Mouse (Mus musculus) embryonic facial prominence, embryonic 11.5 days (tissue): ENCODE measurements around the gene Pbrm1. TPM values are rescaled to one million over a fixed set of nuclear protein-coding genes. Genes with fewer than 3 reads are reported as not detected.

Experiments
- ATAC-seq: fragments of 200-750 bp; cut with Nextera tagmentation; replicated peaks from 2 replicates; pipeline ENCODE4 v1.8.0; 2017; ENCODE audit warnings: low read depth; ENCODE audit not compliant: insufficient number of reproducible peaks, low FRiP score, low TSS enrichment
- DNase-seq: peaks from one replicate; pipeline ENCODE4 v3.0.0-alpha.2; 2015; ENCODE audit warnings: low spot score
- H3K27ac ChIP-seq: fragments of 300-500 bp; sonication (generic); replicated peaks from 2 replicates; pipeline ENCODE4 v1.5.1; 2014; ENCODE audit warnings: mild to moderate bottlenecking, low read depth, low read length, control low read depth
- H3K27me3 ChIP-seq: fragments of 300-500 bp; sonication (generic); 2 replicates; pipeline ENCODE4 v1.6.1; 2014; ENCODE audit warnings: mild to moderate bottlenecking, low read length, moderate library complexity, mixed read lengths; ENCODE audit not compliant: control insufficient read depth, insufficient read depth
- H3K36me3 ChIP-seq: fragments of 300-500 bp; sonication (generic); replicated peaks from 2 replicates; pipeline ENCODE4 v1.6.1; 2014; ENCODE audit warnings: low read depth, mild to moderate bottlenecking, low read length, moderate library complexity, mixed read lengths; ENCODE audit not compliant: control insufficient read depth, insufficient read depth
- H3K4me1 ChIP-seq: fragments of 300-500 bp; sonication (generic); 2 replicates; pipeline ENCODE4 v1.6.1; 2014; ENCODE audit warnings: low read length, mixed read lengths; ENCODE audit not compliant: control insufficient read depth, insufficient read depth
- H3K4me2 ChIP-seq: fragments of 300-500 bp; sonication (generic); 2 replicates; pipeline ENCODE4 v1.6.1; 2014; ENCODE audit warnings: low read depth, mild to moderate bottlenecking, control low read depth, low read length, moderate library complexity
- H3K4me3 ChIP-seq: fragments of 300-500 bp; sonication (generic); 2 replicates; pipeline ENCODE4 v1.5.1; 2014; ENCODE audit warnings: low read depth, low read length, control low read depth
- H3K9ac ChIP-seq: fragments of 300-500 bp; sonication (generic); replicated peaks from 2 replicates; pipeline ENCODE4 v1.6.1; 2014; ENCODE audit warnings: mild to moderate bottlenecking, control low read depth, low read length
- H3K9me3 ChIP-seq: fragments of 300-500 bp; sonication (generic); replicated peaks from 2 replicates; pipeline ENCODE4 v1.6.1; 2016; ENCODE audit warnings: mild to moderate bottlenecking, low read length, inconsistent platforms, mixed read lengths; ENCODE audit not compliant: control insufficient read depth
- WGBS: fragments of 180-500 bp; shearing (Covaris S2); extraction: QIAGEN DNeasy Blood & Tissue Kit; methylation state at CpG from one replicate; pipeline ENCODE4 v1.1.7; 2014; 5-methylcytosine and 5-hydroxymethylcytosine counted together
- polyA plus RNA-seq: library from polyadenylated mRNA; unstranded; fragments of >200 nt; fragmentation: Nextera tagmentation; extraction: Ambion mirVana; gene quantifications from 2 replicates; pipeline ENCODE4 v1.2.1, GENCODE M21; 2014

Pbrm1 gene
- polyA plus RNA-seq, 1 experiment from 2014 or later: 125 TPM

DNA sequence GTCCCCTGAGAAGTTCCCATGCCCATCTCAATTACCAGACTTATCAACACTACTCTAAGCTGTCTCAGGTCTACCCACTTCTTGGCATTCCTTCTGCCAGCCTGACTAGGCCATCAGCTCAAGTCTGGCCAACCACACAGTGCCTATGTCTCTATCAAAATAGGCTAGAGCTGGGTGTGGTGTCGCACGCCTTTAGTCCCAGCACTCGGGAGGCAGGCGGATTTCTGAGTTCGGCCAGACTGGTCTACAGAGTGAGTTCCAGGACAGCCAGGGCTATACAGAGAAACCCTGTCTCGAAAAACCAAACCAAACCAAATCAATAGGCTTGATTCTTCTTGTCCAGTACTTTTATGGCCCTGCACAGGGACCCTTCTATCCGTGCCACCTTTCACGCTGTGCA, 107.9 kb downstream of the Pbrm1 start:
- ATAC-seq: no peak
- H3K27ac ChIP-seq: no peak overlapping the region
- H3K36me3 ChIP-seq: no peaks in the 10 kb centered on the region; the same call in 1 of the 2 replicates
- no peaks in the 10 kb centered on the region for H3K9me3 ChIP-seq
- H3K27me3 ChIP-seq: no peaks in the 10 kb centered on the region
- H3K4me2 ChIP-seq: no peak overlapping the region
- no peak for DNase-seq
- no peaks in the 10 kb centered on the region for H3K4me1 ChIP-seq
- no peak overlapping the region for H3K9ac ChIP-seq
- H3K4me3 ChIP-seq: no peak overlapping the region
- 88% methylated on average over 8 of the region's 8 CpGs for WGBS

DNA sequence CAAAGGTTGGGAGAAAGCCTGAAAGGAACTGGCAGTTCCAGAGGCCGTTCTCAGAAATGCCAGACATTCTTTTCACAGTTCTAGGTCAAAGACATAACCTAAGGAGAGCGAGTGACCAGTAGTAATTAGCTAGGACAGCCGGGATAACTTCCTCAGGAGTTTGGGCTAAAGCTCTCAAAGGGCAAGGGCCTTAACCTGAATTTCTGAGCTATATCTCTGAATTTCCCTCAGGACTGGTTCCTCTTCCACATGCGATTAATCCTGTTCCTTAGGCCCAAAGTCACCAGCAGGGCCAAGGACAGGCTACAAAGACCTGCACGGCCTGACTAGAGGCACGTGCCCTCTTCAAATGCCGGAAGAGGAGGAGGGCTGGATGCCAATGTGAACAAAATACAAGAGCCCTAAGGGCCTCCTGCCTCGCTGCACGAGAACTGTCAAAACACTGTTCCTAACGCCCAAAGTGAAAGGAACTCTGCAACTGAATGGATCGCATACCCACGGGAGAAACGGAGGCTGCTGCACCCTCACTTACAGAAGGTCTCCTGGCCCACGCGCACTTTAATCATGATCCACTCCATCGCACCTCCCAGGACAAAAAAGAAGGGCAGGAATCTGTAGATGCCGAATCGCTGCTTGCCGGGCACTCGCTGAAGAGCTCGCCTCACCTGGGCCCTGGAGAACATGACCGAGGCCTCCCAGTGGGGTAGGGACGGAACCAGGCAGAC, 109.3 kb downstream of the Pbrm1 start:
- Histone ChIP-seq H3K9ac (peak overlapping the region; percentile 69), H3K27ac (peak overlapping the region; percentile 62; the same call in 1 of the 2 replicates), H3K4me2 (peak overlapping the region; percentile 81), H3K27me3 (no peaks in the 10 kb centered on the region), H3K36me3 (no peaks in the 10 kb centered on the region), H3K9me3 (no peaks in the 10 kb centered on the region), H3K4me1 (no peaks in the 10 kb centered on the region; the same call in 1 of the 2 replicates), H3K4me3 (peak overlapping the region; percentile 57)
- ATAC-seq: no peak
- under 1% methylated on average over 23 of the region's 23 CpGs for WGBS
- peak; percentile 61 for DNase-seq

DNA sequence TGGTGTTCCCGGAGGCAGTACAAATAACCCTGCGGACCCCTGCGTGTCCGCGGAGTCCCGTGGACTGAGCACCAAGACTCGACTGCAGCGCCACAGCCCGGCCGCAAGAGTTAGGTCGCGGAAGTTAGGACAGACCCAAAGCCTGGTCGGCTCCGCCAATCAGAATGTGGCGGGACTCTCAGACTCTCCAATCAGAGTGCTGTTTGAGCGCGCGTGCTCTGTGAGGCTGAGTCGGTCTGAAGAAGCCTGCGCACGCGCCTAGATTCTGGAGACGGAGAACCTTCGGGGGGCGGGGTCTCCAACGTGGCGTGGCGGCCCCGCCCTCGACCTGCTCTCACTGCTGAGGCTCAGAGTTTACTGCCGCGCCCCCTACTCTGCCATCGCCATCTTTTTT, 109.9 kb downstream of the Pbrm1 start, which contains the start of gene Smim4:
Smim4 (minus strand) TSS at position 131 of the 394 bp plus-strand sequence.
- Histone ChIP-seq H3K9ac (peak within 1 kb of the TSS; percentile 69), H3K4me3 (peak within 1 kb of the TSS; percentile 57), H3K27me3 (no peaks in the 10 kb centered on the region), H3K27ac (peak within 1 kb of the TSS; percentile 62; the same call in 1 of the 2 replicates), H3K36me3 (no peaks in the 10 kb centered on the region), H3K4me2 (peak within 1 kb of the TSS; percentile 81), H3K4me1 (no peaks in the 10 kb centered on the region; the same call in 1 of the 2 replicates), H3K9me3 (no peaks in the 10 kb centered on the region)
- ATAC-seq: peak; percentile 90
- under 1% methylated on average over 33 of the region's 33 CpGs for WGBS
- DNase-seq: peak; percentile 100

DNA sequence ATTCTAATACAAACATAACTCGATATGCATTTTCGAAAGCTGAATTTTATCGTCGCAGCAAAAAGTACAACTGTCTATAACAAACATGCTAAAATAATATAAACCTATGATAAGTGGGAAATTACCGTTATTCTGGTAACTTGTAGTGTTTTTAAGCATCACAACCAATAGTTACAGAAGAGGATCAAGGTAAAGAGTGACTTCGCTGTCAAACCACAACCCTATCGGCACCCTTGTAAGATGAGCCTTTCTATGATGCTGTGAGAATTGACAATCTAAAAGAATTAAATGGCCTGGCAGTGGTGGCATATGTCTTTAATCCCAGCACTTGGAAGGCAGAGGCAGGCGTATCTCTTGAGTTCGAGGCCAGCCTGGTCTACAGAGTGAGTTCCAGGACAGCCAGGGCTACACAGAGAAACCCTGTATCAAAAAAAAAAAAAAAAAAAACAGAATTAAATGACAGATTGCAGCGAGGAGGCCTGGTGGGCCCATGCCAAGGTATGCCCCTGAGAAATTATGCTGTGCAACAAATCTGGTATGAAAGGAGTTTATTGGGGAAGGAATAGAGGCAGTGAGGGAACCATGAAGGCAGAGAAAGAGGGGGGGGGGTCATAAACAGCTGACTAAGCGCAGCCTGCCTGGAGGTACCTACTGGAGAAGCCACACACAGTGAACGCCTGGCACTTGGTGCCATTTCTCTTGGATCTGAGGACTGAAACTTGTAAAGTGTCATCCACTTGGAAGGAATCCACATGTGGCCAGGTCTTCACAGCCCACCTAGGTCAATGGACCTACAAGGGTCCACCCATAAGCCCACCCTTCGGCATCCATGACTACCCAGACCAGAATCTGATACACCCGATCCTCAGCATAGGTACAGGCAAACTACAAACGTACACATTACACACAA, 110.6 kb downstream of the Pbrm1 start:
- Histone ChIP-seq H3K4me2 (no peak overlapping the region; the same call in 1 of the 2 replicates), H3K27ac (peak overlapping the region; percentile 71), H3K4me1 (no peaks in the 10 kb centered on the region; the same call in 1 of the 2 replicates), H3K36me3 (no peaks in the 10 kb centered on the region; the same call in 1 of the 2 replicates), H3K4me3 (peak overlapping the region; percentile 99), H3K9me3 (no peaks in the 10 kb centered on the region), H3K9ac (no peak overlapping the region), H3K27me3 (no peaks in the 10 kb centered on the region)
- ATAC-seq (no peak), DNase-seq (peak; percentile 14)
- WGBS: 68% methylated on average over 15 of the region's 15 CpGs

DNA sequence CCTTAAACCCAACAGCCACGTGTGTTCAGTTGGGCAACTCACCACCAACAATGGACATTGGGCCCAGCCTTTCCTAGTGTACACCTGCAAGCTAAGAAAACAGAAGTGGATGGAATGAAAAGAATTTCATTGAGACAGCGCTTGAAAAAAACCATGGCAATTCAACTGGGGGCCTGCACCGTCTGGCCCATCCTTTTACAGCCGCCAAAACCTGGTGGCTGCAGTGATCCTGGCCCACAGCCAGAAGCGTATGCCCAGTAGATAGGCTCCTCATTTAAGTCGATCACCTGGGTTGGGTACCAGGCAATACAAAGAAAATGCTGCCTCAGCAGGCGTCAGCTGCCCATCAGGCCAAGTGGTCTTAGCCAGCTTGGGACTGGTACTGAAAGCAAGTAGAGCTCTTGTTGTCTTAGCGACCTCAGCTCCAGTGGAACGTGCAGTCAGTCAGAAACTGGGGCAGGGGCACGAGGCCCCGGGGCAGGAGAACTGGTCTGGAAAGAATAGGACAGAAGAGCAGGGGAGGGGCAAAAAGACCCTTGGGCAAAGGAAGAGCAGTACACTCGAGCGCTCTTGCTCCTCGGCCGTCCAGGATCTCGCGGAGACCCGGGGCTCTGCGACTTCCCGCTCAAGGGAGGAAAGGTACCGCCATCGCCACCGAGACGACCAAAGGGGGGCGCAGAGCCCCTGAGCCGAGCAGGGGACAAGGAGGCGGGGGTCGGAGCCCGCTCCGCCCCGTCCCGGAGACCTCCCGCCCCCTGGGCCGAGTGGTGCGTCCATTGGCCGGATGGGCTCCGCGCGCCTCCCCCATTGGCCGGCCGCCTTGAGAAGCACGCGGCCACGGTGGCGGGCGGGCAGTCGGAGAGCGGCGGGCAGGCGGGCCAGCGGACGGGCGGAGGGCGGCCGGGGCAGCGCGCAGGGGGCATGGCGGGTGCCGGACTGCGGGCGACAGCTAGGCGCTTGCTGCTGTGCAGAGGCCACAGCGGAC, 111.6 kb downstream of the Pbrm1 start, which contains the start of gene Nt5dc2:
Nt5dc2 (plus strand) TSS at position 818 of the 985 bp plus-strand sequence.
- DNase-seq: peak; percentile 97
- WGBS: 8% methylated on average over 35 of the region's 63 CpGs
- Histone ChIP-seq H3K9me3 (no peaks in the 10 kb centered on the region), H3K4me2 (peak within 1 kb of the TSS; percentile 73), H3K9ac (peak within 1 kb of the TSS; percentile 95), H3K4me1 (no peaks in the 10 kb centered on the region; the same call in 1 of the 2 replicates), H3K27me3 (no peaks in the 10 kb centered on the region), H3K27ac (peak within 1 kb of the TSS; percentile 71), H3K4me3 (peak within 1 kb of the TSS; percentile 99), H3K36me3 (peaks cover 4% of the 10 kb centered on the region)
- peak; percentile 84 for ATAC-seq

DNA sequence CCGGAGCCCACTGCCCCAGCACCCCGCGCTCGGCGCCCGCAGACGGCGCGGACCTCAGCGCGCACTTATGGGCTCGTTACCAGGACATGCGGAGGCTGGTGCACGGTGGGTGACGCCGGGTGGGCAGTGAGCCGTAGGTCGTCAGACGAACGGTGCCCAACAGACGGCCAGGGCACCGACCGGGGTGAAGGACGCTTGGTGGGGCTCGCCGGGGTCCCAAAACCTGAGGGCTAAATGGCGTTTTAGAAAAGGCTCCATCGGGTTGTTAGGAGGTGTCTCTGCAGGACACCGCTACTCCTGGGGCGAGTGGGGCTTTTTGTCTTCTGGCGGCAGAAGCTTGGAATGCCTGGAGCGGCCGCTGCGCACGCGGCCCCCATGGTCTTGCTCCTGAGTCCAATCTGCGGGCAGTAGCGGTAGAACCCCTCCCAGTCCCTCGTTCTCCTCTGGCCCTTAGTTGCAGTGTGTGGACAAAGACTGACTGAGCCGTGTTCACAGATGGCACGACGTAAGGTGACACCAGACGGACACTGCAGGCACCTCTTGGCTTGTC, 112.4 kb downstream of the Pbrm1 start:
- H3K27ac ChIP-seq: peak overlapping the region; percentile 71
- H3K4me3 ChIP-seq: peak overlapping the region; percentile 99
- H3K9me3 ChIP-seq: no peaks in the 10 kb centered on the region
- peak overlapping the region; percentile 95 for H3K9ac ChIP-seq
- peak overlapping the region; percentile 73 for H3K4me2 ChIP-seq
- H3K36me3 ChIP-seq: peaks cover 9% of the 10 kb centered on the region
- ATAC-seq (no peak), DNase-seq (peak; percentile 47)
- no peaks in the 10 kb centered on the region; the same call in 1 of the 2 replicates for H3K4me1 ChIP-seq
- WGBS: under 1% methylated on average over 43 of the region's 43 CpGs
- no peaks in the 10 kb centered on the region for H3K27me3 ChIP-seq

DNA sequence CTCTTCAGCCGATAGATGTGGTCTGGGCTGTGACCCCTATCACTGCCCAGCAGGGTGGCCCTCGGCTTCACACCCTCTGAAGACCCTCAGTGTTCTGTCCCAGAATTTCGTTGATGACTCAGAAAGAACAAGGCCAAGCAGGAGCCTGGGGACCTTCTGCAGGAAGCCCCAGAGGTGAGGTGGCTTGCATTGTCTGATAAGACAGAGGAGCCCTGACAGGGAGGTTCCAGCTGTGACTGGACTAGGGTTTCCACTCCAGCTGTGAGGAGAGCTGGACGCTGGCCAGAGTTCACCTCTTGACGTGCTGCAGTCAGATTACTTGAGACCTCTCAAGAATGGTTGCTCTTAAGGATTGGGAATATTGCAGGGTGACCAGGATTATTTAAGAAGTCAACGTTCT, 113.1 kb downstream of the Pbrm1 start:
- no peaks in the 10 kb centered on the region for H3K9me3 ChIP-seq
- H3K27me3 ChIP-seq: no peaks in the 10 kb centered on the region
- H3K4me3 ChIP-seq: peak overlapping the region; percentile 99
- H3K36me3 ChIP-seq: peaks cover 14% of the 10 kb centered on the region
- ATAC-seq: no peak
- peak overlapping the region; percentile 73 for H3K4me2 ChIP-seq
- no peak overlapping the region for H3K27ac ChIP-seq
- peak; percentile 26 for DNase-seq
- WGBS: 15% methylated on average over 6 of the region's 6 CpGs
- H3K9ac ChIP-seq: peak overlapping the region; percentile 95
- H3K4me1 ChIP-seq: no peaks in the 10 kb centered on the region; the same call in 1 of the 2 replicates
